Mouse (Mus musculus) myocyte (in vitro differentiated cells): ENCODE results near the gene Coq8b. TPM values are rescaled to one million over a fixed set of nuclear protein-coding genes. Genes with fewer than 3 reads are reported as not detected.

ENCODE experiments used
- H3K27me3 ChIP-seq: one replicate; pipeline ENCODE4 v1.6.1; 2011; ENCODE audit not compliant: control insufficient read depth, insufficient read depth, insufficient read length
- H3K36me3 ChIP-seq: one replicate; pipeline ENCODE4 v1.6.1; 2011; ENCODE audit not compliant: control insufficient read depth, insufficient read depth
- H3K4me2 ChIP-seq: one replicate; pipeline ENCODE4 v1.6.1; 2011; ENCODE audit warnings: low read depth, control low read depth
- H3K4me3 ChIP-seq: one replicate; pipeline ENCODE4 v1.5.1; 2011; ENCODE audit warnings: mild to moderate bottlenecking, control low read depth, moderate library complexity
- H3K79me2 ChIP-seq: one replicate; pipeline ENCODE4 v1.6.1; 2011; ENCODE audit not compliant: control insufficient read depth, insufficient read depth
- H3ac ChIP-seq: one replicate; pipeline ENCODE4 v1.6.1; 2011; ENCODE audit not compliant: control insufficient read depth, insufficient read length
- CEBPB ChIP-seq: IDR thresholded peaks from 2 replicates; pipeline ENCODE4 v1.6.1; 2011; ENCODE audit warnings: mild to moderate bottlenecking, moderate library complexity; ENCODE audit not compliant: poor library complexity, insufficient read depth, severe bottlenecking
- E2F4 ChIP-seq: IDR thresholded peaks from one replicate; pipeline ENCODE4 v1.6.1; 2011; ENCODE audit warnings: mild to moderate bottlenecking, control low read depth, moderate library complexity; ENCODE audit not compliant: insufficient read depth
- MAX ChIP-seq: IDR thresholded peaks from one replicate; pipeline ENCODE4 v1.6.1; 2011; ENCODE audit warnings: low read depth, mild to moderate bottlenecking, control low read depth
- MYOD1 ChIP-seq, 3 experiments: IDR thresholded peaks; one replicate each; pipeline ENCODE4 v1.6.1; 2011; ENCODE audit warnings: control low read depth in 2 of 3, low read depth in 2 of 3, mild to moderate bottlenecking in 2 of 3, moderate library complexity in 1 of 3; ENCODE audit not compliant: insufficient read length in 2 of 3, control insufficient read depth in 1 of 3
- MYOG ChIP-seq, 3 experiments: IDR thresholded peaks; one replicate each; pipeline ENCODE4 v1.6.1; 2011; ENCODE audit warnings: control low read depth in 2 of 3, low read depth in 2 of 3, mild to moderate bottlenecking in 2 of 3; ENCODE audit not compliant: insufficient read length in 2 of 3, control insufficient read depth in 1 of 3, insufficient read depth in 1 of 3
- POLR2A ChIP-seq: IDR thresholded peaks from one replicate; pipeline ENCODE4 v1.6.1; 2011; ENCODE audit warnings: low read depth, mild to moderate bottlenecking, control low read depth, moderate library complexity; ENCODE audit not compliant: insufficient read length
- POLR2AphosphoS2 ChIP-seq: IDR thresholded peaks from one replicate; pipeline ENCODE4 v1.6.1; 2011; ENCODE audit warnings: low read depth, control low read depth; ENCODE audit not compliant: insufficient read length
- REST ChIP-seq: IDR thresholded peaks from one replicate; pipeline ENCODE4 v1.6.1; 2011; ENCODE audit warnings: mild to moderate bottlenecking, control low read depth, moderate library complexity; ENCODE audit not compliant: insufficient read depth, insufficient read length
- SRF ChIP-seq: IDR thresholded peaks from one replicate; pipeline ENCODE4 v1.6.1; 2011; ENCODE audit warnings: low read depth; ENCODE audit not compliant: control insufficient read depth, insufficient read length
- TCF12 ChIP-seq: IDR thresholded peaks from one replicate; pipeline ENCODE4 v1.6.1; 2011; ENCODE audit warnings: mild to moderate bottlenecking, control low read depth; ENCODE audit not compliant: poor library complexity, insufficient read depth, severe bottlenecking
- TCF3 ChIP-seq: IDR thresholded peaks from one replicate; pipeline ENCODE4 v1.6.1; 2011; ENCODE audit warnings: low read depth, control low read depth; ENCODE audit not compliant: insufficient read length
- USF1 ChIP-seq: IDR thresholded peaks from one replicate; pipeline ENCODE4 v1.6.1; 2011; ENCODE audit warnings: low read depth, mild to moderate bottlenecking, control low read depth, moderate library complexity
- polyA plus RNA-seq: library from polyadenylated mRNA; unstranded; fragments of >200 nt; fragmentation: generic; extraction: Trizol; gene quantifications from one replicate; pipeline ENCODE4 v1.2.1, GENCODE M21; 2012; ENCODE audit warnings: missing spikeins

Gene Coq8b
- polyA plus RNA-seq, 1 experiment, result 19.1 TPM

GRCm38 (mm10) chr7:27198355-27198754 lies 34.5 kb upstream of the Coq8b start:
- no peak for TF ChIP-seq MYOD1 (IDR thresholded peaks at IDR 0.05; ENCODE audit: control insufficient read depth in 1 of 3, insufficient read length in 2 of 3, low read depth in 2 of 3)
- H3ac ChIP-seq, result no peak overlapping the region

GRCm38 (mm10) chr7:27198779-27199178 lies 34.0 kb upstream of the Coq8b start:
- no peaks in the 10 kb centered on the region for H3K27me3 ChIP-seq
- peaks cover 4% of the 10 kb centered on the region for H3K36me3 ChIP-seq
- no peak overlapping the region for H3ac ChIP-seq
- H3K4me2 ChIP-seq, result no peak overlapping the region
- H3K4me3 ChIP-seq, result no peak overlapping the region
- no peak for TF ChIP-seq USF1
- no peak for TF ChIP-seq MYOG (IDR thresholded peaks at IDR 0.05; ENCODE audit: control insufficient read depth in 1 of 3, insufficient read depth in 1 of 3, insufficient read length in 2 of 3, low read depth in 2 of 3)
- no peak for TF ChIP-seq MYOD1 (IDR thresholded peaks at IDR 0.05; ENCODE audit: control insufficient read depth in 1 of 3, insufficient read length in 2 of 3, low read depth in 2 of 3)
- TF ChIP-seq REST, result no peak
- TF ChIP-seq CEBPB, result no peak
- no peak for TF ChIP-seq POLR2AphosphoS2
- TF ChIP-seq SRF, result no peak
- no peak for TF ChIP-seq POLR2A
- TF ChIP-seq TCF3, result no peak
- TF ChIP-seq MAX, result no peak
- TF ChIP-seq TCF12, result no peak
- TF ChIP-seq E2F4, result no peak
- peaks cover 17% of the 10 kb centered on the region for H3K79me2 ChIP-seq

More at GRCm38 (mm10) chr7:27198355-27198754, 34.5 kb upstream of the Coq8b start:
- no peaks in the 10 kb centered on the region for H3K27me3 ChIP-seq
- peaks cover 4% of the 10 kb centered on the region for H3K36me3 ChIP-seq
- H3K79me2 ChIP-seq, result peaks cover 21% of the 10 kb centered on the region
- H3K4me2 ChIP-seq, result no peak overlapping the region
- no peak overlapping the region for H3K4me3 ChIP-seq

GRCm38 (mm10) chr7:27203730-27204449 lies 28.9 kb upstream of the Coq8b start:
- H3K36me3 ChIP-seq, result peaks cover 5% of the 10 kb centered on the region
- H3K4me3 ChIP-seq, result no peak overlapping the region
- H3K79me2 ChIP-seq, result no peaks in the 10 kb centered on the region
- H3ac ChIP-seq, result no peak overlapping the region
- no peak for TF ChIP-seq MYOD1 (IDR thresholded peaks at IDR 0.05; ENCODE audit: control insufficient read depth in 1 of 3, insufficient read length in 2 of 3, low read depth in 2 of 3)
- TF ChIP-seq E2F4, result no peak
- TF ChIP-seq REST, result no peak
- no peak for TF ChIP-seq TCF3
- H3K4me2 ChIP-seq, result no peak overlapping the region
- no peaks in the 10 kb centered on the region for H3K27me3 ChIP-seq

DNA sequence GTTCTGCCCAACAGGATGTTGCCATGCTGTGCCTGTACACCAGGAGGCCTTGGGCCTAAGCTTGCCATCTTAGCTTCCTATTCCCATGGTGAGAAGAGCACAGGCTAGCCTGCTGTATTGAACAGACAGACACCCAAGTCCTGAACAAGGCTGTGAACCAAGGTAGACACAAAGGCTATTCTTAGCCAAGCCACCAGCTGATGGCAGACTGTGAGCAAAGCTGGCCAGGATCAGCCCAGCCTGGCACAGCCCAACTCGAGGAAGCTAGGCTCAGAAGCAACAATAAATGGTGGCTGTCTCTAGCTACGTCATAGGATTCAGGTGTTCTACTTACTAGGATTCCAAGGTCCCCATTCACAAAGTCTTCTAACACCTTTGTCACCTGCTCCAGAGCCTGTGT lies 20.2 kb upstream of the Coq8b start:
- Histone ChIP-seq H3K27me3 (no peaks in the 10 kb centered on the region), H3K4me2 (no peak overlapping the region), H3ac (no peak overlapping the region), H3K79me2 (no peaks in the 10 kb centered on the region), H3K36me3 (peaks cover 20% of the 10 kb centered on the region), H3K4me3 (no peak overlapping the region)
- TF ChIP-seq MAX (no peak), MYOD1 (IDR thresholded peaks at IDR 0.05; ENCODE audit: control insufficient read depth in 1 of 3, insufficient read length in 2 of 3, low read depth in 2 of 3) (no peak), SRF (no peak), MYOG (IDR thresholded peaks at IDR 0.05; ENCODE audit: control insufficient read depth in 1 of 3, insufficient read depth in 1 of 3, insufficient read length in 2 of 3, low read depth in 2 of 3) (no peak), TCF12 (no peak), CEBPB (no peak), TCF3 (no peak), REST (no peak)

DNA sequence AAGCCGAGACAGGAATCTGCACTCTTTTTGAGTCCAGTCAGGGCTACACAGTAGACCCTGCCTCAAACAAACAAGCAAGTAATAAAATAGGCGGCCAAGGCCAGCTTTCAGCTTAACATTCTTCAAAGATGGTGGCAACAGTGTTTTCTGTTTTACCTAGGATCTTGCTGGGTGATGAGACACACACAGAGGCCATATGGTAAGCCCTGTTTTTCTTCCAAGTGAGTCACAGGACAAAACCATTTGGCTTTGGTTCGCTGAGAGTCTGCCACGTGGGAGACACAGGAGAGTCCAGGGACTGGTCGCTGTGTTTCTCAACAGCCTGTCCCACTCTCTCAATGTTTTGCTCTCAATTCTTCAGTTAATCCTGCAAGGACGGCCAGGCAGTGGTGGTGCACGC lies 14.2 kb upstream of the Coq8b start:
- Histone ChIP-seq H3K4me2 (no peak overlapping the region), H3K79me2 (no peaks in the 10 kb centered on the region), H3K4me3 (no peak overlapping the region), H3ac (no peak overlapping the region), H3K36me3 (peaks cover 3% of the 10 kb centered on the region), H3K27me3 (no peaks in the 10 kb centered on the region)
- TF ChIP-seq TCF3 (no peak), POLR2AphosphoS2 (no peak)

- Histone ChIP-seq H3K79me2 (peaks cover 6% of the 10 kb centered on the region), H3K36me3 (peaks cover 3% of the 10 kb centered on the region), H3K4me2 (no peak overlapping the region), H3ac (no peak overlapping the region), H3K4me3 (no peak overlapping the region), H3K27me3 (no peaks in the 10 kb centered on the region)
- TF ChIP-seq POLR2AphosphoS2 (no peak), POLR2A (no peak), E2F4 (no peak), REST (no peak), TCF12 (no peak), MYOD1 (IDR thresholded peaks at IDR 0.05; ENCODE audit: control insufficient read depth in 1 of 3, insufficient read length in 2 of 3, low read depth in 2 of 3) (no peak), USF1 (no peak), CEBPB (no peak), TCF3 (no peak), MYOG (IDR thresholded peaks at IDR 0.05; ENCODE audit: control insufficient read depth in 1 of 3, insufficient read depth in 1 of 3, insufficient read length in 2 of 3, low read depth in 2 of 3) (no peak)
Observed at GRCm38 (mm10) chr7:27219937-27220336, 12.9 kb upstream of the Coq8b start.
